Mouse (Mus musculus): ENCODE results near the gene Celsr1. TPM values are rescaled to one million over a fixed set of nuclear protein-coding genes. Genes with fewer than 3 reads are reported as not detected.

Celsr1 gene
- polyA plus RNA-seq, 1 experiment from 2014 or later, result 0.01 TPM

DNA sequence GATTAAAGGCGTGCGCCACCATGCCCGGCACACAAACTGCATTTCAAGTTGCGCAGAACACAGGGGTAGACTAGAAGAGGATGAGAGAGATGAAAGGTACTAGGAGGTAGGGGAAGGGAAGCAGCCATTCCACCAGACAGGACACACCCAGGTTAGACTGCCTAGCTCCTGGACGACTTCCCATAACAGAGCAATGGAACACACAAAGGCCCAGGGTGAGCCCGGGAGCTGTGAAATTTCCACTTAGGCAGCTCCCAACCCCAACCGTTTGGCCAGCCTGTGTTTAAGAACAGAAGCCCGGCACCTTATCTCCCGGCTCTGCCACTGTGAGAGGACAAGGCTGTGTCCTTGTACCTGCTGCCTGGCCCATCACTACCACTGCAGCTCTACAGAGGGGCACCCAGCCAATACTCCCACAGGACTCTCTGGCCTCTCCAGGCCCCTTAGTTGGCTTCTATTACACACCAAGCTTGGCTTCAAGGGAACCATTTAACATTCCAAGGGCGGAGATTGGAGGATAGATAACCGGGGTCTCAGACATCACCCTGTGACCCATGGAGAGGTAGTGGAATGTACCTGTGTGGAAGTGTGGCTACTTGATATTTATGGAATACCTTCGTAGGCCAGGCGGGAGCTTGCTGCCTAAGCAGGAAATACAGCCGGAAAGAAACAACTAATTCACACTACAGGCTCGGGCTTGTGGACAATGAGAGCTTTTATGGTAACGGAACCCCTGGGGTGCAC is 84.0 kb downstream of the Celsr1 start:
- H3K9ac ChIP-seq, result no peak overlapping the region
- ATAC-seq (ENCODE audit: insufficient read depth), result no peak
- no peak overlapping the region for H3K27ac ChIP-seq (replicated peaks)

DNA sequence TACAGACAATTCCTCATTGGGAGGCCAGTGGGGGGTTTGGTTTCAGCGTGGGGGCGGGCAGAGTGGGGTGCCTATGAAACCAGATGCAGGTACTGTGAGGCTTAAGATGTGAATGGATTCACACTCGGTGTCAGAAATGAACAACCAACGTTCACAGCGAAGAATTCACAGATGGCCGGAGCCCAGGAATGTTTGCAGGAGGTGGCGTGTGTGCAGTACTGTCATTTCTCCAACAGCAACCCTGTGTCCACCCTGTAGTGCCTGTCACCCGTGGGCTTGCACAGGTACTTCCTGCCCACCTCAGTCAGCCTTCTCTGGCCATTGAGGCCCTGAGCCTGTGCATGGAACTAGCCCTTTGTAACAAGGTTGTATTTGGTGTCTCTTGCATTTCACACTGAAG is 85.6 kb downstream of the Celsr1 start:
- Histone ChIP-seq H3K4me2 (no peak overlapping the region), H3K4me3 (replicated peaks) (no peak overlapping the region), H3K9me3 (replicated peaks) (no peaks in the 10 kb centered on the region), H3K9ac (no peak overlapping the region), H3K27me3 (no peaks in the 10 kb centered on the region), H3K36me3 (replicated peaks) (no peaks in the 10 kb centered on the region), H3K4me1 (replicated peaks) (no peaks in the 10 kb centered on the region), H3K27ac (replicated peaks) (no peak overlapping the region)
- WGBS (ENCODE audit: insufficient replicate concordance), result 66% methylated on average over 8 of the region's 8 CpGs
- no peak for ATAC-seq (ENCODE audit: insufficient read depth)

More for the DNA sequence above, 84.0 kb downstream of the Celsr1 start:
- H3K4me2 ChIP-seq, result no peak overlapping the region
- H3K27me3 ChIP-seq, result no peaks in the 10 kb centered on the region
- H3K4me3 ChIP-seq (replicated peaks), result no peak overlapping the region
- no peaks in the 10 kb centered on the region for H3K36me3 ChIP-seq (replicated peaks)
- 67% methylated on average over 16 of the region's 16 CpGs for WGBS (ENCODE audit: insufficient replicate concordance)
- H3K4me1 ChIP-seq (replicated peaks), result no peaks in the 10 kb centered on the region
- H3K9me3 ChIP-seq (replicated peaks), result no peaks in the 10 kb centered on the region

DNA sequence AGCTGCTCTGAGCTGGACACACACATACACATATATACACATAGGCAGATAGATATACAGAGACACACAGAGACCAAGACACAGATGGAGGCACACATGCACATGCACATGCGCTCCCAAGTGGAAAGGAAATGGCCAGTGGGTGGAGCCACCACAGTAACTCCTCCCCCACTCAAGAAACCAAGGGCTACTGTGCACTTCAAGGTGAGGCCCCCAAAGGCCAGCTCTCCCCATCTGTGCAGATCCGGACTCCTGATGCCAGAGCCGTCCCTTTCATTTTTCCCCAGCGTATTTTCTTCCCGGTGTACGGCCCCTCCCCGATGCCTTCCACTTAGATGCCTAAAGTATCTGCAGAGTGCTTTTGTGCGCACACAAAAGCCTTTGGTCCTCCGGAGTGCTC is 86.0 kb downstream of the Celsr1 start:
- H3K36me3 ChIP-seq (replicated peaks), result no peaks in the 10 kb centered on the region
- H3K9me3 ChIP-seq (replicated peaks), result no peaks in the 10 kb centered on the region
- H3K27me3 ChIP-seq, result no peaks in the 10 kb centered on the region
- no peaks in the 10 kb centered on the region for H3K4me1 ChIP-seq (replicated peaks)
- ATAC-seq (ENCODE audit: insufficient read depth), result no peak
- H3K4me2 ChIP-seq, result no peak overlapping the region
- no peak overlapping the region for H3K9ac ChIP-seq
- H3K27ac ChIP-seq (replicated peaks), result no peak overlapping the region
- 68% methylated on average over 9 of the region's 9 CpGs for WGBS (ENCODE audit: insufficient replicate concordance)
- H3K4me3 ChIP-seq (replicated peaks), result no peak overlapping the region

DNA sequence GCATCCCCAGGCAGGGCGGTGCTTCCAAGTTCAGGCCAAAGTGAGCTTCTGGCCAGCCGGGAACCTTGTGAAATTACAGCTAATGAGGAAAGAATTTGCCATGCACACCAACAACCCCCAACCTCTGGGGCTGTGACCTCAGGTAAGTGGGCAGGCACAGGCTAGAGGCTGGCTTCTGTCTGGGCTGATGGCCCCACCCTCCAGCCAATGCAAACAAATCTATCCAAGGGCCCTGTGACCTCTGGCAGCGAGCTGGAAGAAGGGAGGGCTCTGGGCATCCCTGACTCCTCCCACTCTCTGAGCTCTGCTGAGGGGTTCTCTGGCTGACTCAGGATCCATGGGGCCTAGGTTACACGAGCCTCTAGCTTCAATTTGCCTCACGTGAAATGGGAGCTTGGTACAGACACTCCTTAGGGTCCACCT is 97.9 kb downstream of the Celsr1 start:
- no peak overlapping the region for H3K9ac ChIP-seq
- H3K9me3 ChIP-seq (replicated peaks), result no peaks in the 10 kb centered on the region
- peaks cover 5% of the 10 kb centered on the region; the same call in 1 of the 2 replicates for H3K4me1 ChIP-seq (replicated peaks)
- H3K4me3 ChIP-seq (replicated peaks), result no peak overlapping the region
- ATAC-seq (ENCODE audit: insufficient read depth), result peak; percentile 85
- H3K4me2 ChIP-seq, result 0 out of 2 replicates have a peak overlapping the region, but pooled peaks have one; percentile 9
- WGBS (ENCODE audit: insufficient replicate concordance), result 33% methylated on average over 5 of the region's 5 CpGs
- no peaks in the 10 kb centered on the region for H3K27me3 ChIP-seq
- H3K27ac ChIP-seq (replicated peaks), result no peak overlapping the region
- H3K36me3 ChIP-seq (replicated peaks), result no peaks in the 10 kb centered on the region

DNA sequence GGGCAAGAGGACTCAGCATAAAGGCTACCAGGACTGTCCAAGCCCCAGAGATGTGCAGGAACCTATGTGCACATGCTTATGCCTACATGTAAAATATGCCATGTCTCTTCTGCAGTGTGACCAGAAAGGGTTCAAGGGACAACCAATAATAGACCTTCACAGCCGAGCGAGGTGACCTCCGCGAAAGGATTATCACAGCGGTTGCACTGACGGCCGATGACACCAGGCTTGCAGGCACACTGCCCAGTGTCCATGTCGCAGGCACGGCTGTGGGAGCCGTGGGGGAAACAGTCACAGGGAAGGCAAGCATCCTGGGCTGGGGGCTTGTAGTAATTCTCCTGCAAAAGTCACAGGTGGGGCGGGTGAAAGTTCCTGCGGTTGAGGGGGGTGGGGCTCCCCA is 105.4 kb downstream of the Celsr1 start:
- no peaks in the 10 kb centered on the region for H3K36me3 ChIP-seq (replicated peaks)

DNA sequence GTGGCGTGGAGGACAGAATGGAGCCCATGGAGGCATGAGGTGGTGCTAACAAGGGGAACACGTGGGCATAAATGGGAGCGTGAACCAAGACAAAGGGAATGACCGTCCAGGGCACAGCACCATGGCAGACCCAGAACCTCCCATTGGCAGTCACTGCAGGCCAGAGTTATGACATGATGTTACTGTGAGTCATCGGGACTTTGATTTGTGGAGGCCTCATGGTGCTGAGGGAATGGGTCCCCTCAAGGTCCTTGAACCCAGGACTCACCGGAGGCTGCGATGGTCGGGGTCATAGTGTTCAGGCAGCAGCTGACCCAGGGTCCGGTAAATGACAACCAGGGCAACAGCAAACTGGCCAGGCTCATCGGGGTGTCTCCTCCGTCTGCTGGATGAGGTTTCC is 111.7 kb downstream of the Celsr1 start:
- no peak for ATAC-seq (ENCODE audit: insufficient read depth)
- 75% methylated on average over 11 of the region's 11 CpGs for WGBS (ENCODE audit: insufficient replicate concordance)
- no peak overlapping the region for H3K9ac ChIP-seq
- no peak overlapping the region for H3K4me2 ChIP-seq
- H3K27me3 ChIP-seq, result no peaks in the 10 kb centered on the region
- H3K9me3 ChIP-seq (replicated peaks), result no peaks in the 10 kb centered on the region
- no peak overlapping the region for H3K4me3 ChIP-seq (replicated peaks)
- no peak overlapping the region for H3K27ac ChIP-seq (replicated peaks)
- H3K36me3 ChIP-seq (replicated peaks), result no peaks in the 10 kb centered on the region
- H3K4me1 ChIP-seq (replicated peaks), result no peaks in the 10 kb centered on the region

More for the DNA sequence above, 105.4 kb downstream of the Celsr1 start:
- H3K9ac ChIP-seq, result no peak overlapping the region
- ATAC-seq (ENCODE audit: insufficient read depth), result no peak
- no peaks in the 10 kb centered on the region for H3K4me1 ChIP-seq (replicated peaks)
- H3K4me3 ChIP-seq (replicated peaks), result no peak overlapping the region
- 79% methylated on average over 12 of the region's 12 CpGs for WGBS (ENCODE audit: insufficient replicate concordance)
- H3K27ac ChIP-seq (replicated peaks), result no peak overlapping the region
- H3K4me2 ChIP-seq, result no peak overlapping the region
- no peaks in the 10 kb centered on the region for H3K27me3 ChIP-seq
- no peaks in the 10 kb centered on the region for H3K9me3 ChIP-seq (replicated peaks)

DNA sequence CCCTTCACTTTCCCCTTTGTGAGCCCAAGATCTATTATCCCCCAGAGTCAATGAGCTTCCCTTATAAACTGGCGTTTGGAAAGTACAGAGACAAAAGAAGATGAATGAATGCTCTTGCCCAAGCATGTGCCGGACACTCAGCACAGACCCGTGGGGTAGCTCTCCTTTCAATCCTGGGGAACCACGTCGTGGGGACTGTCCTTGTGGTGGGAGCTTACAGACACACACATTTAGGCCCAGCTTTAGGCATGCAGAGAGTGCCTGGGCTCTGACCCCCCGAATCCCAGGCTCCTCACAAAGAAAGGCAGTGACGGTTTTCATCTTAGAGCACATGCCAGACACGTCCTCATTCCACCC is 113.7 kb downstream of the Celsr1 start:
- no peak overlapping the region for H3K27ac ChIP-seq (replicated peaks)
- H3K27me3 ChIP-seq, result no peaks in the 10 kb centered on the region
- H3K4me2 ChIP-seq, result no peak overlapping the region
- H3K9me3 ChIP-seq (replicated peaks), result no peaks in the 10 kb centered on the region
- no peaks in the 10 kb centered on the region for H3K36me3 ChIP-seq (replicated peaks)
- no peaks in the 10 kb centered on the region for H3K4me1 ChIP-seq (replicated peaks)
- no peak for ATAC-seq (ENCODE audit: insufficient read depth)
- no peak overlapping the region for H3K4me3 ChIP-seq (replicated peaks)
- H3K9ac ChIP-seq, result no peak overlapping the region
- 64% methylated on average over 8 of the region's 8 CpGs for WGBS (ENCODE audit: insufficient replicate concordance)

DNA sequence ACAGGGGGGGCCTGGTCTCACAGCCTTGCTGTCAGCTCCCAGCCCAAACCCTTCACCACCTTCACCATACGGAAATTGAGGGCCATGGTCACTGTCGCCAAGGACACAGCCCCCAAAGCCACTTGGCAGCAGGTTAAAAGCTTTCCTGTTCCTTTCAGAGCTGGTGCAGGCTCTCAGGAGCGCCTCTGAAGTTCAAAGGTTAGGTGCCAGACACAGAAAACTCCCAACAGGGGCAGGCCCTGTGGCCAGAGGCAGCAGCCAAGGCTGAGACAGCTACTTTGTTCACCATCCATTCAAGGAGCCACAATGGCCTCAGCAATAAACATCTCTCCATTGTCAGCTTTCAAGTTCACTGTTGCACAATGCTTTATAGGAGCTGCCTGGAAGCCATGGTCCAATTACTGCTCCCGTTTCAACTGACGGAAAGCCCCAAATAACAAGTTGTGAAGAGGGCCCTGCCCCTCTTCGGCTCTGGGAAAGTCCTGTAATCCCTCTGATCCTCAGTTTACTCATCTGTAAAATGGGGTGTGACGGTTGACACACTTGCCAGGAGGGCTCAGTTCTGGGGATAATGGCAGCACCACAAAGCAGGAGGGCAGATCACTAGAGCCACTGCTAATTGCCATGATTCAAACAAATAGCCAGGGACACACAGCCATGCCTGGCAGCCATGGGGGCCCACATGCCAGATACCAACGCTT is 114.2 kb downstream of the Celsr1 start:
- ATAC-seq (ENCODE audit: insufficient read depth), result no peak
- H3K4me3 ChIP-seq (replicated peaks), result no peak overlapping the region
- no peaks in the 10 kb centered on the region for H3K4me1 ChIP-seq (replicated peaks)
- H3K9me3 ChIP-seq (replicated peaks), result no peaks in the 10 kb centered on the region
- H3K9ac ChIP-seq, result no peak overlapping the region
- H3K27ac ChIP-seq (replicated peaks), result no peak overlapping the region
- H3K27me3 ChIP-seq, result no peaks in the 10 kb centered on the region
- no peaks in the 10 kb centered on the region for H3K36me3 ChIP-seq (replicated peaks)
- H3K4me2 ChIP-seq, result no peak overlapping the region
- WGBS (ENCODE audit: insufficient replicate concordance), result 47% methylated on average over 8 of the region's 8 CpGs

DNA sequence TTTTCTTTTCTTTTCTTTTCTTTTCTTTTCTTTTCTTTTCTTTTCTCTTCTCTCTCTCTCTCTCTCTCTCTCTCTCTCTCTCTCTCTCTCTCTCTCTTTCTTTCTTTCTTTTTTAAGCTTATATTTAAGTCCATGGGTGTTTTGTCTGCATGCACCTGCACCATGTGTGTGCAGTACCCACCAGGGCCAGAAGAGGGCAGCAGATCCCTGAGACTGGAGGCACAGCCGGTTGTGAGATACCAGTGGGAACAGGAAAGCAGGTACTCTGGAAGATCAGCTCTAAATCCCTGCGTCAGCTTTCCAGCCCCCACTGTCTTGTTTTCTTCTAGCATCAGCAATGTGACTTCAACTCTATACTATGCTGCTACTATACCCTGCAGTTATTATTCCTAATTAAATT is 120.0 kb downstream of the Celsr1 start:
- no peak overlapping the region for H3K9ac ChIP-seq
- no peak overlapping the region for H3K4me2 ChIP-seq
- no peak for ATAC-seq (ENCODE audit: insufficient read depth)
- H3K9me3 ChIP-seq (replicated peaks), result no peaks in the 10 kb centered on the region
- H3K27me3 ChIP-seq, result no peaks in the 10 kb centered on the region
- H3K4me1 ChIP-seq (replicated peaks), result no peaks in the 10 kb centered on the region
- H3K27ac ChIP-seq (replicated peaks), result no peak overlapping the region
- no peaks in the 10 kb centered on the region for H3K36me3 ChIP-seq (replicated peaks)
- 22% methylated on average over 2 of the region's 2 CpGs for WGBS (ENCODE audit: insufficient replicate concordance)
- H3K4me3 ChIP-seq (replicated peaks), result no peak overlapping the region

DNA sequence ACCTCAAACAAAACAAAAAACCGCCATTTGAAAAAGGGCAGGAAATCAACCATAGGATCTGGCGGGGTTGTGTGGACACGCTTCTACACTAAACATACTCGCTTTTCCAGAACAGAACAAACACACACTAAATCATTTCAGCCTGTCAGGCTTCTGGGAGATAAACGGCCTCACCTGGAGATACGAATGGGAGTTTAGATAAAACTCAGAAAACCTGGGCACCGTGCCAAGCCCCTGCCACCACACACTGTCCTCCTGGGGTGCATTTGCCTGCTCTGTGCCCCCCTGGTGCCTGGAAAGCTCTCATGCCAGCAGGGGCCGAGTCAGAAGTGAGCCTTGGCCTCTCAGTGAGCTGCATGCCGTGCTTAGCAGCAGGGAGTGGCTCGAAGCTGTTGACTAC is 123.6 kb downstream of the Celsr1 start:
- ATAC-seq (ENCODE audit: insufficient read depth), result no peak
- H3K9ac ChIP-seq, result no peak overlapping the region
- no peak overlapping the region for H3K4me3 ChIP-seq (replicated peaks)
- 54% methylated on average over 10 of the region's 10 CpGs for WGBS (ENCODE audit: insufficient replicate concordance)
- H3K36me3 ChIP-seq (replicated peaks), result no peaks in the 10 kb centered on the region
- H3K4me1 ChIP-seq (replicated peaks), result no peaks in the 10 kb centered on the region
- H3K9me3 ChIP-seq (replicated peaks), result no peaks in the 10 kb centered on the region
- H3K27me3 ChIP-seq, result no peaks in the 10 kb centered on the region
- H3K27ac ChIP-seq (replicated peaks), result no peak overlapping the region
- H3K4me2 ChIP-seq, result no peak overlapping the region

DNA sequence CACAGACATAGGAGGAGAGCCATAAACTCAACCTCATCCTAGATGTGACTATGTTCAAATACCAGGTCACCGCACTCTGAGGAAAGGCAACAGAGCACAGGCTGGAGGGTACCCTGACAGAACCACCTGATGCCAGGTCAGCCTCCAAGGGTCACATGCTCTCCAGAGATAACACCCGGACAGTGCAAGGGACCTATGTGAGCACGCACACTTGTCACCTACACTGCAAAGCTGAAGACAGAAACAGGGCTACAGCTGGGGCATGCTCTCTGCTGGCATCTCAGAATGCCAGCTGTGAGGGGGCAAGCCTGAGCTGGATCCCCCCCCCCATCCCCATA is 124.1 kb downstream of the Celsr1 start:
- 59% methylated on average over 3 of the region's 3 CpGs for WGBS (ENCODE audit: insufficient replicate concordance)
- no peak overlapping the region for H3K4me2 ChIP-seq

More for the DNA sequence above, 124.1 kb downstream of the Celsr1 start:
- Histone ChIP-seq H3K4me1 (replicated peaks) (no peaks in the 10 kb centered on the region), H3K27me3 (no peaks in the 10 kb centered on the region), H3K9me3 (replicated peaks) (no peaks in the 10 kb centered on the region), H3K36me3 (replicated peaks) (no peaks in the 10 kb centered on the region), H3K27ac (replicated peaks) (no peak overlapping the region), H3K9ac (no peak overlapping the region), H3K4me3 (replicated peaks) (no peak overlapping the region)
- ATAC-seq (ENCODE audit: insufficient read depth), result no peak
